Mouse (Mus musculus) brain, embryonic 14.5 days (tissue): Measurements from ENCODE around the gene Iqsec1.

Experiments
- CTCF ChIP-seq: fragments of 200-500 bp; IDR thresholded peaks from 2 replicates; pipeline ENCODE4 v1.5.1; 2012; ENCODE audit warnings: inconsistent platforms, mild to moderate bottlenecking, moderate library complexity, borderline replicate concordance; ENCODE audit not compliant: insufficient read depth, insufficient read length; ENCODE audit errors: extremely low read depth
- POLR2A ChIP-seq: fragments of 200-500 bp; IDR thresholded peaks from 2 replicates; pipeline ENCODE4 v1.6.1; 2012; ENCODE audit warnings: mild to moderate bottlenecking, inconsistent platforms, borderline replicate concordance; ENCODE audit not compliant: poor library complexity, insufficient read depth, insufficient read length, severe bottlenecking; ENCODE audit errors: extremely low read depth

GRCm38 (mm10) chr6:90913771-90914170 is 74.7 kb downstream of the Iqsec1 start:
- TF ChIP-seq CTCF (no peak), POLR2A (no peak)
